Mouse (Mus musculus) kidney, adult 2 months (tissue): Measurements from ENCODE around the gene Ticrr.

Experiments
- CTCF ChIP-seq: fragments of 200-500 bp; conservative IDR thresholded peaks from 2 replicates; pipeline ENCODE4 v1.5.1; 2011; ENCODE audit warnings: low read depth, mild to moderate bottlenecking, control low read depth, low read length, moderate library complexity, mixed read lengths; ENCODE audit not compliant: insufficient read depth, insufficient read length
- POLR2A ChIP-seq: fragments of 200-500 bp; IDR thresholded peaks from one replicate; pipeline ENCODE4 v1.6.1; 2011; ENCODE audit warnings: low read depth, low read length, control low read depth

GRCm38 (mm10) chr7:79742277-79742658 is 82.3 kb downstream of the Ticrr start:
- TF ChIP-seq POLR2A (no peak), CTCF (no peak)
